Mouse (Mus musculus) left cerebral cortex, adult 2 months (tissue): ENCODE measurements around the gene Bax. TPM values are rescaled to one million over a fixed set of nuclear protein-coding genes. Genes with fewer than 3 reads are reported as not detected.

Experiments used
- DNase-seq, 2 experiments: peaks; one replicate each; pipeline ENCODE4 v3.0.0; 2021 to 2022; ENCODE audit warnings: low spot score in 2 of 2, mixed read lengths in 1 of 2; ENCODE audit errors: extremely low spot score in 1 of 2
- H3K27ac ChIP-seq: fragments of 200-600 bp; 2 replicates; pipeline ENCODE4 v1.8.1; 2022
- H3K4me3 ChIP-seq: fragments of 200-600 bp; 2 replicates; pipeline ENCODE4 v1.8.1; 2022
- CTCF ChIP-seq: fragments of 200-600 bp; IDR thresholded peaks from 2 replicates; pipeline ENCODE4 v1.8.1; 2022; ENCODE audit warnings: antibody characterized with exemption, mild to moderate bottlenecking, moderate library complexity
- intact Hi-C: fragments of 180-260 bp; cut with DNase I; formaldehyde crosslinking; loops from one replicate; pipeline ENCODE4 v1.15.1; 2025
- long read RNA-seq, 2 experiments: library from polyadenylated mRNA; stranded (forward); transcript quantifications; one replicate each; pipeline ENCODE4 v2.0.0; 2021; ENCODE audit warnings: borderline mapping rate in 2 of 2
- total RNA-seq, 2 experiments: library from RNA; stranded (reverse); gene quantifications; 2 replicates each; pipeline ENCODE4 v1.2.3; 2021

Gene Bax
- 10 to 100 TPM; 66.9 to 67.4 TPM for total RNA-seq
- long read RNA-seq, experiment 1, transcript Bax-203 (5 exons, 1,100 nt), result minor isoform, 10 of 38 reads
- long read RNA-seq, experiment 1, transcript Bax-201 (6 exons, 867 nt), result major isoform, 17 of 38 reads
- long read RNA-seq, experiment 1, partial matches to known transcripts, result 5 of 38 reads
- long read RNA-seq, experiment 1, other reads (novel, unspliced or antisense), result 5 of 38 reads
- long read RNA-seq, experiment 2, transcript Bax-203 (5 exons, 1,100 nt), result major isoform, 20 of 42 reads
- long read RNA-seq, experiment 2, transcript Bax-201 (6 exons, 867 nt), result minor isoform, 16 of 42 reads
- long read RNA-seq, experiment 2, partial matches to known transcripts, result 4 of 42 reads
- long read RNA-seq, experiment 2, other reads (novel, unspliced or antisense), result 2 of 42 reads

GRCm38 (mm10) chr7:45466283-45467089 lies at the start of gene Bax:
Bax (minus strand) TSS chr7:45466898.
- TF ChIP-seq CTCF, result no peak; the same call in 1 of the 2 replicates
- intact Hi-C loops, result loop anchor here (2.0 to 5.0 kb wide), 2 partner anchors 122 to 216 kb away; partner anchors contain the start of gene Ntn5
- peak; percentile 95 to 97 for DNase-seq
- Histone ChIP-seq H3K27ac (peak within 1 kb of the TSS; percentile 81), H3K4me3 (peak within 1 kb of the TSS; percentile 96)

- Histone ChIP-seq H3K4me3 (no peak overlapping the region), H3K27ac (no peak overlapping the region)
- intact Hi-C loops, result no loop called here
- DNase-seq, result no peak
- no peak for TF ChIP-seq CTCF
Measured at GRCm38 (mm10) chr7:45515436-45515835, 48.7 kb upstream of the Bax start.

- TF ChIP-seq CTCF, result no peak
- Histone ChIP-seq H3K27ac (no peak overlapping the region), H3K4me3 (no peak overlapping the region)
- no peak for DNase-seq
- intact Hi-C loops, result no loop called here
Measured at GRCm38 (mm10) chr7:45514411-45514810, 47.7 kb upstream of the Bax start.

- intact Hi-C loops, result no loop called here
- Histone ChIP-seq H3K4me3 (peak within 1 kb of the TSS; percentile 98), H3K27ac (peak within 1 kb of the TSS; percentile 88)
- peak; percentile 83 to 86 for DNase-seq
- no peak for TF ChIP-seq CTCF
Measured at GRCm38 (mm10) chr7:45509912-45510787, 43.5 kb upstream of the Bax start, which contains the start of gene Nucb1. Nucb1 (minus strand) TSS chr7:45510406.

- Histone ChIP-seq H3K4me3 (peak overlapping the region; percentile 98), H3K27ac (peak overlapping the region; percentile 88; the same call in 1 of the 2 replicates)
- TF ChIP-seq CTCF, result no peak
- DNase-seq, result no peak
- intact Hi-C loops, result no loop called here
Measured at GRCm38 (mm10) chr7:45509181-45509882, 42.6 kb upstream of the Bax start.

- intact Hi-C loops, result no loop called here
- no peak overlapping the region for H3K27ac ChIP-seq
- no peak for TF ChIP-seq CTCF
- no peak for DNase-seq
- no peak overlapping the region; the same call in 1 of the 2 replicates for H3K4me3 ChIP-seq
Measured at GRCm38 (mm10) chr7:45508561-45508960, 41.9 kb upstream of the Bax start.

- no peak for TF ChIP-seq CTCF
- H3K4me3 ChIP-seq, result no peak overlapping the region
- H3K27ac ChIP-seq, result no peak overlapping the region
- DNase-seq, result no peak
- intact Hi-C loops, result no loop called here
Measured at GRCm38 (mm10) chr7:45507583-45507982, 40.9 kb upstream of the Bax start.

- TF ChIP-seq CTCF, result no peak
Measured at GRCm38 (mm10) chr7:45498427-45498826, 31.7 kb upstream of the Bax start.

GRCm38 (mm10) chr7:45494548-45494947 lies 27.9 kb upstream of the Bax start:
- no peak for DNase-seq
- no peak overlapping the region for H3K4me3 ChIP-seq
- no peak for TF ChIP-seq CTCF
- no peak overlapping the region for H3K27ac ChIP-seq
- intact Hi-C loops, result no loop called here

More at GRCm38 (mm10) chr7:45498427-45498826, 31.7 kb upstream of the Bax start:
- Histone ChIP-seq H3K27ac (no peak overlapping the region), H3K4me3 (no peak overlapping the region)
- DNase-seq, result no peak
- intact Hi-C loops, result no loop called here

- Histone ChIP-seq H3K4me3 (no peak overlapping the region), H3K27ac (no peak overlapping the region)
- no peak for DNase-seq
- intact Hi-C loops, result no loop called here
- TF ChIP-seq CTCF, result no peak
Measured at GRCm38 (mm10) chr7:45492951-45493350, 26.3 kb upstream of the Bax start.
